Mouse (Mus musculus): ENCODE results near the gene Vps39. TPM values are rescaled to one million over a fixed set of nuclear protein-coding genes. Genes with fewer than 3 reads are reported as not detected.

The Vps39 gene
- polyA plus RNA-seq (2012; rRNA removed): 8.1 and 12.8 TPM in 2 replicates

DNA sequence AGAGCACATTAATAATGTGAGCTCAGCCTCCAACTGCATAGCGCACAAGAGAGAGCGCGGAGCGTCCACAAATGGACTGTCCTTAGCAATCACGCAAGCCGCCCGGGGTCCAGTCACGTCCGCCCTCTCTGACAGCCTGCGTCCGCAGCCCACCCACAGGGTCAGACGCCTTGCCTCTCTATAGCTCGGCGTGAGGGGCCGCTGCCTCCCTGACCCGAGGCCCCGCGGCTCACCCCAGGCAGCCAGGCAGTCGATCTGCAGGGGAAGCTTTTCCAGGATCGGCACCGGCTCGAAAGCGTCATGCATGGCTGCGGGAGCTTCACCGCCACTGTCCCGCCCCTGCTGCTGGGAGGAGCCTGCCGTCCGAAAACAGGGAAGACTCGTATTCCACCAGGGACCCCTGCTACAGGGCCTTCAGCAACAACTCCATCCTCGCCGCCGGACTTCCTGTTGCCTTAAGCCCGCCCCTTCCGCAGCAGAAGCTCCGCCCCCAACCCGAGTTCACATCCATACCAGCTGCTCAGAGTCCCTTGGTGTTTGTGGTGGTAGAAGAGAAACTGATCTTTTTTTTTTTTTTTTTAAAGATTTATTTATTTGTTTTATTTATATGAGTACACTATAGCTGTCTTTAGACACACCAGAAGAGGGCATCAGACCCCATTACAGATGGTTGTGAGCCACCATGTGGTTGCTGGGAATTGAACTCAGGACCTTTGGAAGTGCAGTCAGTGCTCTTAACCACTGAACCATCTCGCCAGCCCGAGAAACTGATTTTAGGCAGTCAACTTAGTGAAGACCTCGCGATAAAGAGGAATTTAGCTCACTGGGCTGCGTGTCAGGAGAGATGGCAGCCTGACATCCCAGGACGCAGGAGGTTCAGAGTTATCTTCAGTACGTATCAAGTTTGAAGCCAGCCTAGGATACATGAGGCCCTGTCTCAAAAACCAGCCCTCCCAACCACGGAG is at the start of gene Vps39:
Gene Vps39, minus strand, starts transcription at position 456 of the 965 bp plus-strand sequence.
- Histone ChIP-seq H3K27ac (ENCODE audit: insufficient read depth, low read depth, low read length) (no peak within 1 kb of the TSS), H3K4me3 (ENCODE audit: low read depth, low read length) (peak within 1 kb of the TSS; percentile 96), H3K4me1 (ENCODE audit: control insufficient read depth, insufficient read depth, insufficient read length, low read length) (peaks cover 4% of the 10 kb centered on the region; the same call in 1 of the 2 replicates), H3K27me3 (ENCODE audit: control insufficient read depth, insufficient read depth, low read length) (no peaks in the 10 kb centered on the region), H3K36me3 (ENCODE audit: control insufficient read depth, insufficient read depth, low read length) (peaks cover 16% of the 10 kb centered on the region)
- TF ChIP-seq CTCF (IDR thresholded peaks at IDR 0.05; ENCODE audit: extremely low read depth, insufficient read length, insufficient replicate concordance, low read depth, low read length) (no peak), POLR2A (IDR thresholded peaks at IDR 0.05; ENCODE audit: low read depth, low read length) (peak; percentile 70)
- WGBS: 12% methylated on average over 44 of the region's 44 CpGs

DNA sequence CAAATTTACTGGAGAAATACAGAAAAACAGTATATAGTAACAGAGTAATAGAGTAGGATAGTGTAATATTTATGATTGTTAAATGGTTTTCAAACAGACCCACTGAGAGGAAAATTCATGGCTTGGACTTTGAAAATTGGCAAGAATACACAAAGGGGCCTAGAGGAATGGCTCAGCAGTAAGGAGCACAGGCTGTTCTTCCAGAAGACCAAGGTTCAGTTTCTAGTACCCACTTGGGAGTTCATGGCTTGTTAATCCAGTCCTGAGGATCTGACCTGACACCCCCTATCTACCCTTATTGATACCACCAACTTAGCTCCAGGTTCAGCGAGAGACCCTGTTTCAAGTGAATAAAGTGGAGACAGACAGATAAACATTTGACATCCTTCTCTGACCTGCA is 45.0 kb upstream of the Vps39 start:
- peaks cover 34% of the 10 kb centered on the region for H3K36me3 ChIP-seq (ENCODE audit: control insufficient read depth, insufficient read depth, low read length)
- H3K27me3 ChIP-seq (ENCODE audit: control insufficient read depth, insufficient read depth, low read length): no peaks in the 10 kb centered on the region
- H3K4me1 ChIP-seq (ENCODE audit: control insufficient read depth, insufficient read depth, insufficient read length, low read length): peaks cover 6% of the 10 kb centered on the region; the same call in 1 of the 2 replicates
- 91% methylated on average over 1 of the region's 1 CpGs for WGBS
- H3K4me3 ChIP-seq (ENCODE audit: low read depth, low read length): no peak overlapping the region
- no peak for TF ChIP-seq CTCF (IDR thresholded peaks at IDR 0.05; ENCODE audit: extremely low read depth, insufficient read length, insufficient replicate concordance, low read depth, low read length)
- TF ChIP-seq POLR2A (IDR thresholded peaks at IDR 0.05; ENCODE audit: low read depth, low read length): no peak
- no peak overlapping the region for H3K27ac ChIP-seq (ENCODE audit: insufficient read depth, low read depth, low read length)

- Histone ChIP-seq H3K36me3 (ENCODE audit: control insufficient read depth, insufficient read depth, low read length) (peaks cover 57% of the 10 kb centered on the region), H3K27me3 (ENCODE audit: control insufficient read depth, insufficient read depth, low read length) (no peaks in the 10 kb centered on the region), H3K27ac (ENCODE audit: insufficient read depth, low read depth, low read length) (no peak overlapping the region), H3K4me3 (ENCODE audit: low read depth, low read length) (no peak overlapping the region), H3K4me1 (ENCODE audit: control insufficient read depth, insufficient read depth, insufficient read length, low read length) (no peaks in the 10 kb centered on the region)
- TF ChIP-seq POLR2A (IDR thresholded peaks at IDR 0.05; ENCODE audit: low read depth, low read length) (no peak), CTCF (IDR thresholded peaks at IDR 0.05; ENCODE audit: extremely low read depth, insufficient read length, insufficient replicate concordance, low read depth, low read length) (no peak)
These were observed 39.5 kb upstream of the Vps39 start for GRCm38 (mm10) chr2:120392406-120392805.

- no peak overlapping the region for H3K4me3 ChIP-seq (ENCODE audit: low read depth, low read length)
- no peaks in the 10 kb centered on the region for H3K27me3 ChIP-seq (ENCODE audit: control insufficient read depth, insufficient read depth, low read length)
- TF ChIP-seq POLR2A (IDR thresholded peaks at IDR 0.05; ENCODE audit: low read depth, low read length) (no peak), CTCF (IDR thresholded peaks at IDR 0.05; ENCODE audit: extremely low read depth, insufficient read length, insufficient replicate concordance, low read depth, low read length) (no peak)
- 84% methylated on average over 1 of the region's 1 CpGs for WGBS
- H3K27ac ChIP-seq (ENCODE audit: insufficient read depth, low read depth, low read length): no peak overlapping the region
- H3K36me3 ChIP-seq (ENCODE audit: control insufficient read depth, insufficient read depth, low read length): peaks cover 49% of the 10 kb centered on the region
- H3K4me1 ChIP-seq (ENCODE audit: control insufficient read depth, insufficient read depth, insufficient read length, low read length): no peaks in the 10 kb centered on the region
These were observed 38.0 kb upstream of the Vps39 start for GRCm38 (mm10) chr2:120390934-120391333.

GRCm38 (mm10) chr2:120389376-120389775 is 36.4 kb upstream of the Vps39 start:
- Histone ChIP-seq H3K27me3 (ENCODE audit: control insufficient read depth, insufficient read depth, low read length) (no peaks in the 10 kb centered on the region), H3K4me3 (ENCODE audit: low read depth, low read length) (no peak overlapping the region), H3K4me1 (ENCODE audit: control insufficient read depth, insufficient read depth, insufficient read length, low read length) (no peaks in the 10 kb centered on the region), H3K27ac (ENCODE audit: insufficient read depth, low read depth, low read length) (no peak overlapping the region), H3K36me3 (ENCODE audit: control insufficient read depth, insufficient read depth, low read length) (peaks cover 48% of the 10 kb centered on the region)
- TF ChIP-seq POLR2A (IDR thresholded peaks at IDR 0.05; ENCODE audit: low read depth, low read length): no peak
- no peak for TF ChIP-seq CTCF (IDR thresholded peaks at IDR 0.05; ENCODE audit: extremely low read depth, insufficient read length, insufficient replicate concordance, low read depth, low read length)
- WGBS: 75% methylated on average over 3 of the region's 3 CpGs

GRCm38 (mm10) chr2:120387291-120387690 is 34.4 kb upstream of the Vps39 start:
- H3K36me3 ChIP-seq (ENCODE audit: control insufficient read depth, insufficient read depth, low read length): peaks cover 47% of the 10 kb centered on the region
- no peak overlapping the region for H3K27ac ChIP-seq (ENCODE audit: insufficient read depth, low read depth, low read length)
- 98% methylated on average over 1 of the region's 1 CpGs for WGBS
- TF ChIP-seq POLR2A (IDR thresholded peaks at IDR 0.05; ENCODE audit: low read depth, low read length): no peak
- H3K27me3 ChIP-seq (ENCODE audit: control insufficient read depth, insufficient read depth, low read length): no peaks in the 10 kb centered on the region
- H3K4me1 ChIP-seq (ENCODE audit: control insufficient read depth, insufficient read depth, insufficient read length, low read length): no peaks in the 10 kb centered on the region
- H3K4me3 ChIP-seq (ENCODE audit: low read depth, low read length): no peak overlapping the region

GRCm38 (mm10) chr2:120386264-120386663 is 33.3 kb upstream of the Vps39 start:
- H3K36me3 ChIP-seq (ENCODE audit: control insufficient read depth, insufficient read depth, low read length): peaks cover 51% of the 10 kb centered on the region
- 66% methylated on average over 1 of the region's 1 CpGs for WGBS
- H3K4me1 ChIP-seq (ENCODE audit: control insufficient read depth, insufficient read depth, insufficient read length, low read length): no peaks in the 10 kb centered on the region
- no peak for TF ChIP-seq POLR2A (IDR thresholded peaks at IDR 0.05; ENCODE audit: low read depth, low read length)
- TF ChIP-seq CTCF (IDR thresholded peaks at IDR 0.05; ENCODE audit: extremely low read depth, insufficient read length, insufficient replicate concordance, low read depth, low read length): no peak
- H3K27me3 ChIP-seq (ENCODE audit: control insufficient read depth, insufficient read depth, low read length): no peaks in the 10 kb centered on the region
- no peak overlapping the region for H3K4me3 ChIP-seq (ENCODE audit: low read depth, low read length)
- H3K27ac ChIP-seq (ENCODE audit: insufficient read depth, low read depth, low read length): no peak overlapping the region

Data from small intestine, adult 2 months (tissue).